ENCODE assay signal across 8 mouse cellular contexts in genomic region chr11:69982225-69982624, GRCm38 (mm10). TPM values are rescaled to one million over a fixed set of nuclear protein-coding genes. Genes with fewer than 3 reads are reported as not detected.
DNase-seq lines count a peak whose midpoint lies in the region; ATAC-seq and TF ChIP-seq lines count a peak whose summit lies in the region.

Gene Elp5 (minus strand): TSS chr11:69982517.

- TF ChIP-seq CTCF in kidney, postnatal 0 days (IDR thresholded peaks at IDR 0.05; ENCODE audit: low read depth) = no peak
- no peak for TF ChIP-seq CTCF in hindbrain, postnatal 0 days (IDR thresholded peaks at IDR 0.05; ENCODE audit: low read depth)

- no peaks in the 10 kb centered on the region for H3K9me3 ChIP-seq in kidney, postnatal 0 days (replicated peaks; ENCODE audit: low read length)
- H3K9me3 ChIP-seq in hindbrain, postnatal 0 days (ENCODE audit: low read length) = no peaks in the 10 kb centered on the region

- 43% methylated on average over 8 of the region's 8 CpGs for whole genome bisulfite sequencing in kidney, postnatal 0 days
- WGBS in hindbrain, postnatal 0 days = 56% methylated on average over 8 of the region's 8 CpGs

- ATAC-seq in kidney, postnatal 0 days (replicated peaks; ENCODE audit: low FRiP score, low read depth) = no peak
- no peak for ATAC-seq in hindbrain, postnatal 0 days
- no peak for ATAC-seq in megakaryocyte, adult 5-6 weeks (ENCODE audit: poor library complexity, severe bottlenecking)

- H3K4me2 ChIP-seq in kidney, postnatal 0 days (ENCODE audit: low read length) = peak within 1 kb of the TSS; percentile 92
- peak within 1 kb of the TSS; percentile 91 for H3K4me2 ChIP-seq in hindbrain, postnatal 0 days (ENCODE audit: low read depth, low read length)

- H3K27me3 ChIP-seq in kidney, postnatal 0 days (ENCODE audit: insufficient read depth, low read length) = no peaks in the 10 kb centered on the region
- H3K27me3 ChIP-seq in hindbrain, postnatal 0 days (ENCODE audit: insufficient read depth, low read length) = no peaks in the 10 kb centered on the region

- H3K4me3 ChIP-seq in kidney, postnatal 0 days (replicated peaks; ENCODE audit: low read depth, low read length) = peak within 1 kb of the TSS; percentile 99
- H3K4me3 ChIP-seq in hindbrain, postnatal 0 days (ENCODE audit: low read length) = peak within 1 kb of the TSS; percentile 86

- H3K36me3 ChIP-seq in kidney, postnatal 0 days (ENCODE audit: insufficient read depth, low read length) = peaks cover 26% of the 10 kb centered on the region
- H3K36me3 ChIP-seq in hindbrain, postnatal 0 days (ENCODE audit: insufficient read depth, low read length) = peaks cover 17% of the 10 kb centered on the region

- peaks cover 23% of the 10 kb centered on the region; the same call in 1 of the 2 replicates for H3K4me1 ChIP-seq in kidney, postnatal 0 days (replicated peaks; ENCODE audit: insufficient read depth, low read length)
- H3K4me1 ChIP-seq in hindbrain, postnatal 0 days (ENCODE audit: insufficient read depth, low read length) = peaks cover 13% of the 10 kb centered on the region

- DNase-seq in kidney, postnatal 0 days (ENCODE audit: low spot score) = no peak
- no peak for DNase-seq in kidney, postnatal 25 days
- DNase-seq in adrenal gland, postnatal 14 days = no peak
- DNase-seq in gastrocnemius, postnatal 10 days = no peak
- no peak for DNase-seq in hindbrain, postnatal 0 days (ENCODE audit: low spot score)
- no peak for DNase-seq in urinary bladder, postnatal 10 days (ENCODE audit: low spot score)
- no peak for DNase-seq in right cerebral cortex, adult 2 months (ENCODE audit: low spot score in 2 of 2)

- H3K27ac ChIP-seq in kidney, postnatal 0 days = peak within 1 kb of the TSS; percentile 99
- H3K27ac ChIP-seq in hindbrain, postnatal 0 days = peak within 1 kb of the TSS; percentile 99

- peak within 1 kb of the TSS; percentile 97 for H3K9ac ChIP-seq in kidney, postnatal 0 days (ENCODE audit: low read depth, low read length)
- H3K9ac ChIP-seq in hindbrain, postnatal 0 days (replicated peaks; ENCODE audit: low read length) = peak within 1 kb of the TSS; percentile 92

RNA-seq across cellular contexts. Expression of gene Elp5, which starts in this region (rescaled TPM):
- 97.3 and 97.9 TPM in 2 replicates for polyA plus RNA-seq in kidney, postnatal 0 days (2015; fragmentation: Nextera tagmentation; extraction: Ambion mirVana)
- 65.2 and 73.2 TPM in 2 replicates for total RNA-seq in adrenal gland, postnatal 14 days (2021)
- 10 to 100 TPM; 46.9 to 53.2 TPM for total RNA-seq in gastrocnemius, postnatal 10 days (2021)
- 137 and 147 TPM in 2 replicates for total RNA-seq in hindbrain, postnatal 0 days (2014; rRNA removed)
- polyA plus RNA-seq in hindbrain, postnatal 0 days (2015; fragmentation: Nextera tagmentation; extraction: Ambion mirVana) = 168 and 170 TPM in 2 replicates
- 44.7 and 63.0 TPM in 2 replicates for total RNA-seq in megakaryocyte, adult 5-6 weeks (2015)
- total RNA-seq in megakaryocyte, adult 5-6 weeks (2017) = 35.7 and 40.5 TPM in 2 replicates
